Mouse (Mus musculus) olfactory bulb, adult 2 months (tissue): ENCODE measurements around the gene Chpf.

Source experiments
- CTCF ChIP-seq: fragments of 200-500 bp; IDR thresholded peaks from 2 replicates; pipeline ENCODE4 v1.5.1; 2012; ENCODE audit warnings: low read depth, mild to moderate bottlenecking, low read length, moderate library complexity; ENCODE audit not compliant: insufficient read depth
- POLR2A ChIP-seq: fragments of 200-500 bp; IDR thresholded peaks from 2 replicates; pipeline ENCODE4 v1.6.1; 2012; ENCODE audit warnings: mild to moderate bottlenecking, low read depth, low read length, moderate library complexity; ENCODE audit not compliant: insufficient read depth

DNA sequence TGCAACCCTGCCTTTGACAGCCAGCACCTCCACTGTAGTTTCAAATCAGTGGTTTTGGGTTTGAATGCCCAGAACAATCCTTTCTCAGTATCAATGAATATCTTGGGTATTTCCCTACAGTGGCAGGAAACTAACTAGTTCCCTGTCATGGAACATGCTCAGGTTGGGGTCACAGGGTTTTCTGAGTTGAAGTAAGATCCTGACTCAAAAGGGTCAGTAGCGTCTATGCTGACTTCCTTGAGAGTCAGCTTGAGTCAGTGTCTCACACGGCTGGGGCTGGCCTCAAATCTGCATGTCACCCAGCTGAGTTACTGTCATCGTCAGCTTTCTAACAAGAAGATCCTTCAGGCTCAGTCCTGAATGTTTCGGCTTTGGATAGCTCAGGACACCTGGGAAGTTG is 19.8 kb upstream of the Chpf start:
- TF ChIP-seq POLR2A = no peak
- TF ChIP-seq CTCF = no peak
